1 mouse cellular context compared by ENCODE assay signal in the genomic region with DNA sequence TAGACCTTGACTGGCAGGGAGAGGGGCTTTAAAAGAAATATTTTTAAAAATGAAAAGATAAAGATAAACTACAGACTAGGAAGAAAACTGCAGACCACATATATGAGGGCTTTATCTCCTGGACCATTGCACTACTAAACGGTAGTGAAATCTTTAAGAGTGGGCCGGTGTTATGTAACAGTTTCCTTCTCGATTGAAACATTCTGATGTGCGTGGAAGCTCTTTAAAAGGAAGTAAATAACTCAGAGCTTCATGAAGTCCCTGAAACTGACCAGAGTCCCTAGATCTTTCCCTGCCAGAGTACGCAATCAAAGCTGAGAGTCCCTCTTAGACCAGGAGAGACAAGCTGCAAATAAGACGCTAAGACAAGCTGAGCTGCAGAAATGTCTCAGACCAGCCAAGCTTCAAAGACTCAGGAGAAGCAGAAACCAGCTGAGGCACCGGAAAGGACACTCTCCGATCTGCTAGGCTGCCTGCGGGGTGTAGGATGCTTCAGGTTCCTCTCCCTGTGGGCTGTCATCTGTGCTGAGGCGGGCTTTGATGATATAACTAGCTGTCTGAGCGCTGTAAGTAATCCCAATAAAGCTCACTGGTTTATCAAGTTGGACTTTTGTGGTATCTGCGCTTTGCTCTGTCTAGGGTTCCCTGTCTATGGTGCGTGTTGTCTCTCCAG.
TF ChIP-seq lines count a peak whose summit lies in the region.

No protein-coding gene starts in this region.

TF ChIP-seq in MEL, 35 proteins besides CTCF, POLR2A, EP300 and RAD21:
- TF ChIP-seq ELF1 (IDR thresholded peaks at IDR 0.05; ENCODE audit: low read depth, low read length) (no peak), ZMIZ1 (IDR thresholded peaks at IDR 0.05; ENCODE audit: low read depth, low read length) (0 out of 2 replicates have a peak, but pooled peaks have one; percentile 13)
